In the genomic region with DNA sequence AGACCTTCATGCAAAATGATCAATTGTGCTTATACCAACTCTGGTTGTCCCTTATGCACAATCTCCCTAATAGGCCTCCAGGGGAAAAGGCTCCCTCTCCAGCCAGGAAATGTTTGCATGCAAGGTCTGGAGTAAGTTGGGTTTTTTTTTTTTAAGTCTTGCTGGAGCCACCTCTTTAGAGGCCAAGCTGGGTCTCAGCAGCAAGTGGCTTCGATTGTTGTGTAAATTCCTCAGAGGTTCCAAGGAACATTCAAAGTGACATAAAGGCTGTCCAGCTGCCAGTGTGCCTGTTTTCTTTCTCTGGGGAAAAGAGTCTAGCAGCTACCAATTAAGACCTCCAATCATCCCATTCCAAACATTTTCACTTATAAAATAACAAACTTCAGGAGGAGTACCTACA, we compare ENCODE assay signal across 20 mouse cellular contexts. TPM values are rescaled to one million over a fixed set of nuclear protein-coding genes. Genes with fewer than 3 reads are reported as not detected.
DNase-seq lines count a peak whose midpoint lies in the region; ATAC-seq and TF ChIP-seq lines count a peak whose summit lies in the region.
"Had no signal": no experiment of that assay in that cellular context is flagged by ENCODE, and none has a peak within 500 bp of the region (broad histone marks: within the 10 kb centered on the region; RNA-seq: fewer than 3 reads in every experiment).

No protein-coding gene starts in this region.

- H3K9me3 ChIP-seq in forebrain, embryonic 14.5 days (replicated peaks; ENCODE audit: control insufficient read depth, low read length) = no peaks in the 10 kb centered on the region
- no peaks in the 10 kb centered on the region for H3K9me3 ChIP-seq in forebrain, embryonic 15.5 days
- H3K9me3 ChIP-seq in midbrain, embryonic 11.5 days (ENCODE audit: control insufficient read depth, low read length) = no peaks in the 10 kb centered on the region
- H3K9me3 ChIP-seq in midbrain, embryonic 15.5 days = no peaks in the 10 kb centered on the region
- no peaks in the 10 kb centered on the region for H3K9me3 ChIP-seq in lung, postnatal 0 days (ENCODE audit: low read length)
- H3K9me3 ChIP-seq: embryonic facial prominence, embryonic 10.5 days; heart, embryonic 13.5 days; hindbrain, embryonic 15.5 days had no signal

- peak; percentile 25 for DNase-seq in forebrain, embryonic 14.5 days (ENCODE audit: low spot score)
- DNase-seq in midbrain, embryonic 11.5 days (ENCODE audit: low spot score, missing footprints) = peak; percentile 68
- peak; percentile 55 for DNase-seq in lung, postnatal 0 days (ENCODE audit: low spot score)
- DNase-seq in lung, postnatal 36 days = peak; percentile 31
- DNase-seq in gastrocnemius, adult 2 months = no peak
- DNase-seq: adrenal gland, postnatal 14 days; B cell, adult 2 months; cerebellum, adult 2 months; cerebellum, postnatal 10 days; forebrain, postnatal 0 days; gastrocnemius, postnatal 25 days; heart, postnatal 36 days had no signal

- no peak overlapping the region for H3K4me2 ChIP-seq in forebrain, embryonic 14.5 days (ENCODE audit: low read length)
- no peak overlapping the region for H3K4me2 ChIP-seq in forebrain, embryonic 15.5 days (replicated peaks)
- no peak overlapping the region for H3K4me2 ChIP-seq in midbrain, embryonic 11.5 days
- no peak overlapping the region for H3K4me2 ChIP-seq in midbrain, embryonic 15.5 days
- H3K4me2 ChIP-seq in lung, postnatal 0 days (replicated peaks; ENCODE audit: low read depth, low read length) = no peak overlapping the region
- H3K4me2 ChIP-seq: heart, embryonic 13.5 days; hindbrain, embryonic 15.5 days had no signal

- H3K27ac ChIP-seq in forebrain, embryonic 14.5 days (ENCODE audit: low read depth, low read length) = no peak overlapping the region
- H3K27ac ChIP-seq in forebrain, embryonic 15.5 days (replicated peaks) = no peak overlapping the region
- no peak overlapping the region for H3K27ac ChIP-seq in midbrain, embryonic 11.5 days (ENCODE audit: low read depth, low read length)
- no peak overlapping the region for H3K27ac ChIP-seq in midbrain, embryonic 15.5 days
- H3K27ac ChIP-seq in lung, postnatal 0 days (ENCODE audit: low read length) = no peak overlapping the region
- H3K27ac ChIP-seq in gastrocnemius, adult 2 months = no peak overlapping the region; the same call in 1 of the 2 replicates
- H3K27ac ChIP-seq: embryonic facial prominence, embryonic 10.5 days; heart, embryonic 13.5 days; hindbrain, embryonic 15.5 days had no signal

- no peaks in the 10 kb centered on the region for H3K36me3 ChIP-seq in forebrain, embryonic 14.5 days (ENCODE audit: control insufficient read depth, insufficient read depth, low read length)
- no peaks in the 10 kb centered on the region for H3K36me3 ChIP-seq in forebrain, embryonic 15.5 days
- H3K36me3 ChIP-seq in midbrain, embryonic 11.5 days (ENCODE audit: control insufficient read depth, insufficient read depth, low read length) = no peaks in the 10 kb centered on the region
- H3K36me3 ChIP-seq in midbrain, embryonic 15.5 days (replicated peaks) = no peaks in the 10 kb centered on the region
- no peaks in the 10 kb centered on the region for H3K36me3 ChIP-seq in lung, postnatal 0 days (ENCODE audit: insufficient read depth, low read length)
- H3K36me3 ChIP-seq: embryonic facial prominence, embryonic 10.5 days; heart, embryonic 13.5 days; hindbrain, embryonic 15.5 days had no signal

- 10% methylated on average over 1 of the region's 1 CpGs for WGBS in forebrain, embryonic 14.5 days
- WGBS in forebrain, embryonic 15.5 days = 15% methylated on average over 1 of the region's 1 CpGs
- WGBS in midbrain, embryonic 11.5 days = 9% methylated on average over 1 of the region's 1 CpGs
- WGBS in midbrain, embryonic 15.5 days = 0% methylated on average over 1 of the region's 1 CpGs
- 29% methylated on average over 1 of the region's 1 CpGs for WGBS in lung, postnatal 0 days

- no peak overlapping the region for H3K4me3 ChIP-seq in forebrain, embryonic 14.5 days (ENCODE audit: low read depth, low read length)
- no peak overlapping the region for H3K4me3 ChIP-seq in forebrain, embryonic 15.5 days
- no peak overlapping the region for H3K4me3 ChIP-seq in midbrain, embryonic 11.5 days (ENCODE audit: low read depth, low read length)
- H3K4me3 ChIP-seq in midbrain, embryonic 15.5 days = no peak overlapping the region
- H3K4me3 ChIP-seq in lung, postnatal 0 days (ENCODE audit: low read depth, low read length) = no peak overlapping the region
- no peak overlapping the region for H3K4me3 ChIP-seq in gastrocnemius, adult 2 months
- H3K4me3 ChIP-seq: embryonic facial prominence, embryonic 10.5 days; heart, embryonic 13.5 days; hindbrain, embryonic 15.5 days had no signal

- intact Hi-C loops in gastrocnemius, adult 2 months (cut with DNase I) = no loop called here

- H3K9ac ChIP-seq in forebrain, embryonic 14.5 days (ENCODE audit: low read length) = no peak overlapping the region
- H3K9ac ChIP-seq in forebrain, embryonic 15.5 days (replicated peaks) = no peak overlapping the region
- no peak overlapping the region for H3K9ac ChIP-seq in midbrain, embryonic 11.5 days (ENCODE audit: low read length)
- no peak overlapping the region for H3K9ac ChIP-seq in midbrain, embryonic 15.5 days
- H3K9ac ChIP-seq in lung, postnatal 0 days (replicated peaks; ENCODE audit: low read depth) = no peak overlapping the region
- H3K9ac ChIP-seq: forebrain, postnatal 0 days; heart, embryonic 13.5 days; hindbrain, embryonic 15.5 days had no signal

- no peaks in the 10 kb centered on the region for H3K4me1 ChIP-seq in forebrain, embryonic 14.5 days (ENCODE audit: control insufficient read depth, insufficient read depth, low read length)
- H3K4me1 ChIP-seq in forebrain, embryonic 15.5 days = peaks cover 3% of the 10 kb centered on the region; the same call in 1 of the 2 replicates
- peaks cover 6% of the 10 kb centered on the region; the same call in 1 of the 2 replicates for H3K4me1 ChIP-seq in midbrain, embryonic 11.5 days (ENCODE audit: control insufficient read depth, insufficient read depth, low read length)
- 0 out of 2 replicates have a peak, but pooled peaks cover 2% of the 10 kb centered on the region for H3K4me1 ChIP-seq in midbrain, embryonic 15.5 days
- H3K4me1 ChIP-seq in lung, postnatal 0 days (ENCODE audit: insufficient read depth, low read depth, low read length) = no peaks in the 10 kb centered on the region
- H3K4me1 ChIP-seq: heart, embryonic 13.5 days; hindbrain, embryonic 15.5 days had no signal

- no peak for ATAC-seq in forebrain, embryonic 14.5 days
- no peak for ATAC-seq in forebrain, embryonic 15.5 days (replicated peaks)
- ATAC-seq in midbrain, embryonic 11.5 days (ENCODE audit: low FRiP score) = no peak
- no peak for ATAC-seq in midbrain, embryonic 15.5 days (replicated peaks)
- ATAC-seq in lung, postnatal 0 days = no peak; the same call in 1 of the 2 replicates
- no peak for ATAC-seq in megakaryocyte, adult 5-6 weeks (ENCODE audit: poor library complexity, severe bottlenecking)
- ATAC-seq: CD4-positive, CD25-positive, alpha-beta regulatory T cell, adult 4 months; forebrain, postnatal 0 days; Patski had no signal

- H3K27me3 ChIP-seq in forebrain, embryonic 14.5 days (replicated peaks; ENCODE audit: control insufficient read depth, insufficient read depth, low read length) = no peaks in the 10 kb centered on the region
- H3K27me3 ChIP-seq in forebrain, embryonic 15.5 days = no peaks in the 10 kb centered on the region
- no peaks in the 10 kb centered on the region for H3K27me3 ChIP-seq in midbrain, embryonic 11.5 days (ENCODE audit: control insufficient read depth, insufficient read depth, low read length)
- H3K27me3 ChIP-seq in midbrain, embryonic 15.5 days (replicated peaks) = no peaks in the 10 kb centered on the region
- no peaks in the 10 kb centered on the region for H3K27me3 ChIP-seq in lung, postnatal 0 days (replicated peaks; ENCODE audit: insufficient read depth, low read length)
- H3K27me3 ChIP-seq: heart, embryonic 13.5 days; hindbrain, embryonic 15.5 days; Patski had no signal

- TF ChIP-seq EP300 in lung, postnatal 0 days (IDR thresholded peaks at IDR 0.05) = no peak

- TF ChIP-seq CTCF in lung, postnatal 0 days (IDR thresholded peaks at IDR 0.05) = peak; percentile 14; the same call in 1 of the 2 replicates
- TF ChIP-seq CTCF in gastrocnemius, adult 2 months (IDR thresholded peaks at IDR 0.05) = no peak

RNA-seq across cellular contexts. Expression of a gene that starts 12.7 kb away (rescaled TPM):
- polyA plus RNA-seq in forebrain, embryonic 14.5 days (2014; fragmentation: Nextera tagmentation; extraction: Ambion mirVana) = 41.1 and 46.5 TPM in 2 replicates
- 43.8 and 46.3 TPM in 2 replicates for polyA plus RNA-seq in forebrain, embryonic 15.5 days (2015; fragmentation: Nextera tagmentation; extraction: Ambion mirVana)
- 16.5 and 16.9 TPM in 2 replicates for polyA plus RNA-seq in midbrain, embryonic 11.5 days (2014; fragmentation: Nextera tagmentation; extraction: Ambion mirVana)
- polyA plus RNA-seq in midbrain, embryonic 15.5 days (2015; fragmentation: Nextera tagmentation; extraction: Ambion mirVana) = 45.2 and 46.4 TPM in 2 replicates
- 7.1 and 8.0 TPM in 2 replicates for polyA plus RNA-seq in lung, postnatal 0 days (2015; fragmentation: Nextera tagmentation; extraction: Ambion mirVana)
- 0.21 and 0.87 TPM in 2 replicates for total RNA-seq in megakaryocyte, adult 5-6 weeks (2015)
- total RNA-seq in megakaryocyte, adult 5-6 weeks (2017) = 0.95 and 2.0 TPM in 2 replicates
- 10 to 100 TPM; 26.1 to 28.6 TPM for total RNA-seq in gastrocnemius, adult 2 months (2021)
